7 mouse cellular contexts compared by ENCODE assay signal in the genomic region with DNA sequence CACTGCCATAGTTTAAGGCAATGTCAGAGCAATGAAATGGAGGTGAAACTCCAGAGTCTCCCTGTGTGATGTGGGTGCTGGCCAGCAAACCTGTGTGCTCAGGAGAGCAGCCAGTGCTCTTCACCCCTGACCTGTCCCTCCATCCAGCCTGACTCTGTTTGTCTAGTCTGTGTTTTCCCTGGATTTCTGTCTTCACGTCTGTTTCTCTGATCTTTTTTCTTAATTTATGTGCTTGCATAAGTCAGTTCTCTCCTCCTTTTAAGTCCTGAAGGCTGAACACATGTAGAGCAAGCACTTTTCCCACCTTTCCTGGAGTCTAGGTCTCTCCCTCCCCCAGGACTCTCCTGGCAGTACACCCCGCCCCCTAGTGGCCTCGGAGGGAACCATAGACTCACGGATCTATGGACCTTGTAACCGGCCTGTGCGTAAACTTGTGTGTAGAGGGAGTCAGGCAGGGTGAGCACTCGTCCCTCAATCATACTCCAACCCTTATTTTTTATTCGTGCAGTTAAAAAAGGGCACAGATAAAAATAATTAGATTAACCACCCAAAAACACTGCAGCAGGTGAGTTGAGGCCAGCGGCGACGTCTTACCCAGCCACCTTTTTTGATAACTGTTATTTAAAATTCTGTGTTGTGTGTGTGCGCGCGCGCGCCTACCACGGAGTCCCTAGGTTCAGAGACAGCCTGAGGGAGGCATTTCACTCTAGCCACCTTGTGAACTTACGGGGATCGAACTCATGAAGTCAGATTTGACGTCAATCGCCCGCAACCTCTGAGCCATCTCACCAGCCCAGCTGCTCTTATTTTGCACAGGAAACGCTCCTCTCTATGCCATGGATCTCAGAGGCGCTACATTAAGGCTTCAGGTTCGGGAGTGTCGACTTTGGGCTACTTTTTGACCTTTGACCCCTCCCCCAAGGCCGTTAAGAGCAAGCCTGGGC. TPM values are rescaled to one million over a fixed set of nuclear protein-coding genes. Genes with fewer than 3 reads are reported as not detected.
A peak's percentile ranks its signal among the peaks of the same experiment; 100 is the strongest.
DNase-seq lines count a peak whose midpoint lies in the region; ATAC-seq lines count a peak whose summit lies in the region.

No protein-coding gene starts in this region.

- H3K4me3 ChIP-seq in limb, embryonic 12.5 days (replicated peaks) = peak overlapping the region; percentile 92
- H3K4me3 ChIP-seq in midbrain, embryonic 14.5 days (replicated peaks; ENCODE audit: low read depth, low read length) = peak overlapping the region; percentile 83

- WGBS in limb, embryonic 12.5 days = 2% methylated on average over 27 of the region's 27 CpGs
- 2% methylated on average over 27 of the region's 27 CpGs for WGBS in midbrain, embryonic 14.5 days

- peaks cover 34% of the 10 kb centered on the region for H3K4me1 ChIP-seq in limb, embryonic 12.5 days (replicated peaks)
- H3K4me1 ChIP-seq in midbrain, embryonic 14.5 days (ENCODE audit: control insufficient read depth, insufficient read depth, low read length) = peaks cover 35% of the 10 kb centered on the region

- peaks cover 19% of the 10 kb centered on the region; the same call in 1 of the 2 replicates for H3K36me3 ChIP-seq in limb, embryonic 12.5 days
- peaks cover 11% of the 10 kb centered on the region; the same call in 1 of the 2 replicates for H3K36me3 ChIP-seq in midbrain, embryonic 14.5 days (ENCODE audit: control insufficient read depth, insufficient read depth, low read length)

- H3K4me2 ChIP-seq in limb, embryonic 12.5 days = peak overlapping the region; percentile 93
- H3K4me2 ChIP-seq in midbrain, embryonic 14.5 days (ENCODE audit: low read length) = peak overlapping the region; percentile 86

- H3K9ac ChIP-seq in limb, embryonic 12.5 days (replicated peaks) = peak overlapping the region; percentile 58
- 0 out of 2 replicates have a peak overlapping the region, but pooled peaks have one; percentile 7 for H3K9ac ChIP-seq in midbrain, embryonic 14.5 days (replicated peaks; ENCODE audit: low read length)

- H3K9me3 ChIP-seq in limb, embryonic 12.5 days = no peaks in the 10 kb centered on the region
- H3K9me3 ChIP-seq in midbrain, embryonic 14.5 days (ENCODE audit: control insufficient read depth, low read length) = no peaks in the 10 kb centered on the region

- DNase-seq in adrenal gland, adult 8-10 months = peak; percentile 90
- peak; percentile 93 for DNase-seq in embryo, embryonic 9.5 days (ENCODE audit: extremely low spot score)
- peak; percentile 92 for DNase-seq in kidney, adult 11 months
- peak; percentile 94 for DNase-seq in midbrain, embryonic 14.5 days
- DNase-seq in spleen, adult 12 weeks (ENCODE audit: low spot score) = peak; percentile 85

- peak overlapping the region; percentile 83 for H3K27ac ChIP-seq in limb, embryonic 12.5 days
- 0 out of 2 replicates have a peak overlapping the region, but pooled peaks have one; percentile 32 for H3K27ac ChIP-seq in midbrain, embryonic 14.5 days (replicated peaks; ENCODE audit: low read depth, low read length)

- no peaks in the 10 kb centered on the region for H3K27me3 ChIP-seq in limb, embryonic 12.5 days
- H3K27me3 ChIP-seq in midbrain, embryonic 14.5 days (ENCODE audit: control insufficient read depth, insufficient read depth, low read length) = no peaks in the 10 kb centered on the region

- ATAC-seq in granulocyte monocyte progenitor cell, adult 5-6 weeks (replicated peaks; ENCODE audit: poor library complexity, severe bottlenecking) = peak; percentile 51
- peak; percentile 53 for ATAC-seq in limb, embryonic 12.5 days (ENCODE audit: insufficient number of reproducible peaks, insufficient read depth, low FRiP score, low TSS enrichment, low read depth)
- peak; percentile 33; the same call in 1 of the 2 replicates for ATAC-seq in midbrain, embryonic 14.5 days (ENCODE audit: low FRiP score, low TSS enrichment)

RNA-seq across cellular contexts. Expression of gene Stk11, which starts 1.0 kb away (rescaled TPM):
- 100 to 1,000 TPM; 127 to 146 (median 143) TPM for total RNA-seq in adrenal gland, adult 8-10 months (2022)
- 94.5 and 150 TPM in 2 replicates for total RNA-seq in granulocyte monocyte progenitor cell, adult 5-6 weeks (2014; fragmentation: Nextera tagmentation)
- total RNA-seq in granulocyte monocyte progenitor cell, adult 5-6 weeks (2017) = 121 and 132 TPM in 2 replicates
- polyA plus RNA-seq in limb, embryonic 12.5 days (2016; fragmentation: Nextera tagmentation; extraction: Ambion mirVana) = 16.1 and 18.1 TPM in 2 replicates
- polyA plus RNA-seq in midbrain, embryonic 14.5 days (2014; fragmentation: Nextera tagmentation; extraction: Ambion mirVana) = 26.5 and 38.7 TPM in 2 replicates

RNA-seq across cellular contexts. Expression of gene Sbno2, which starts 9.2 kb away (rescaled TPM):
- total RNA-seq in adrenal gland, adult 8-10 months (2022) = 10 to 100 TPM; 27.4 to 54.8 (median 45.1) TPM
- 42.4 and 43.6 TPM in 2 replicates for total RNA-seq in granulocyte monocyte progenitor cell, adult 5-6 weeks (2014; fragmentation: Nextera tagmentation)
- total RNA-seq in granulocyte monocyte progenitor cell, adult 5-6 weeks (2017) = 18.0 and 24.5 TPM in 2 replicates
- 13.9 and 14.4 TPM in 2 replicates for polyA plus RNA-seq in limb, embryonic 12.5 days (2016; fragmentation: Nextera tagmentation; extraction: Ambion mirVana)
- 13.2 and 13.3 TPM in 2 replicates for polyA plus RNA-seq in midbrain, embryonic 14.5 days (2014; fragmentation: Nextera tagmentation; extraction: Ambion mirVana)

RNA-seq across cellular contexts. Expression of gene Atp5d, which starts 23.8 kb away (rescaled TPM):
- 100 to 1,000 TPM; 380 to 452 (median 425) TPM for total RNA-seq in adrenal gland, adult 8-10 months (2022)
- total RNA-seq in granulocyte monocyte progenitor cell, adult 5-6 weeks (2014; fragmentation: Nextera tagmentation) = 193 and 253 TPM in 2 replicates
- total RNA-seq in granulocyte monocyte progenitor cell, adult 5-6 weeks (2017) = 47.4 and 49.6 TPM in 2 replicates
- polyA plus RNA-seq in limb, embryonic 12.5 days (2016; fragmentation: Nextera tagmentation; extraction: Ambion mirVana) = 460 and 465 TPM in 2 replicates
- 407 and 480 TPM in 2 replicates for polyA plus RNA-seq in midbrain, embryonic 14.5 days (2014; fragmentation: Nextera tagmentation; extraction: Ambion mirVana)

RNA-seq across cellular contexts. Expression of gene Cbarp, which starts 26.0 kb away (rescaled TPM):
- 10 to 100 TPM; 58.4 to 92.4 (median 81.9) TPM for total RNA-seq in adrenal gland, adult 8-10 months (2022)
- 0.73 and 5.3 TPM in 2 replicates for total RNA-seq in granulocyte monocyte progenitor cell, adult 5-6 weeks (2014; fragmentation: Nextera tagmentation)
- total RNA-seq in granulocyte monocyte progenitor cell, adult 5-6 weeks (2017) = 0.36 TPM in 1 of 2 replicates, not detected in the other
- polyA plus RNA-seq in limb, embryonic 12.5 days (2016; fragmentation: Nextera tagmentation; extraction: Ambion mirVana) = 4.9 and 5.6 TPM in 2 replicates
- polyA plus RNA-seq in midbrain, embryonic 14.5 days (2014; fragmentation: Nextera tagmentation; extraction: Ambion mirVana) = 78.9 and 101 TPM in 2 replicates

RNA-seq across cellular contexts. Expression of gene Midn, which starts 33.5 kb away (rescaled TPM):
- 100 to 1,000 TPM in 1 of 4 experiments, 10 to 100 TPM in 3; 56.4 to 145 (median 90.1) TPM for total RNA-seq in adrenal gland, adult 8-10 months (2022)
- 26.7 and 36.8 TPM in 2 replicates for total RNA-seq in granulocyte monocyte progenitor cell, adult 5-6 weeks (2014; fragmentation: Nextera tagmentation)
- total RNA-seq in granulocyte monocyte progenitor cell, adult 5-6 weeks (2017) = 10.0 and 17.4 TPM in 2 replicates
- polyA plus RNA-seq in limb, embryonic 12.5 days (2016; fragmentation: Nextera tagmentation; extraction: Ambion mirVana) = 30.6 and 38.0 TPM in 2 replicates
- 62.6 and 65.6 TPM in 2 replicates for polyA plus RNA-seq in midbrain, embryonic 14.5 days (2014; fragmentation: Nextera tagmentation; extraction: Ambion mirVana)

Comparison
In these comparisons a context has a peak if more than half of its experiments do, and no peak if none do; other contexts are left out.
1. Peak in every context shown above with its lines: DNase-seq, ATAC-seq, H3K4me3 ChIP-seq and H3K27ac ChIP-seq.